Mouse (Mus musculus): Measurements from ENCODE around the gene Vasp.

Vasp gene

GRCm38 (mm10) chr7:19271238-19272172 is at the start of gene Vasp:
TSS of gene Vasp (minus strand) at chr7:19271817.
- peak; percentile 88 for DNase-seq (ENCODE audit: extremely low spot score, low spot score)

- no peak for DNase-seq (ENCODE audit: extremely low spot score, low spot score)
These were observed 49.0 kb upstream of the Vasp start for GRCm38 (mm10) chr7:19320637-19321036.

- DNase-seq (ENCODE audit: extremely low spot score, low spot score): peak; percentile 97
These were observed 48.3 kb upstream of the Vasp start for GRCm38 (mm10) chr7:19319906-19320305.

- peak; percentile 31 for DNase-seq (ENCODE audit: extremely low spot score, low spot score)
These were observed 47.8 kb upstream of the Vasp start for GRCm38 (mm10) chr7:19319458-19319857.

GRCm38 (mm10) chr7:19318676-19319075 is 47.1 kb upstream of the Vasp start:
- no peak for DNase-seq (ENCODE audit: extremely low spot score, low spot score)

- DNase-seq (ENCODE audit: extremely low spot score, low spot score): no peak
These were observed 46.6 kb upstream of the Vasp start for GRCm38 (mm10) chr7:19318201-19318600.

- no peak for DNase-seq (ENCODE audit: extremely low spot score, low spot score)
These were observed 45.0 kb upstream of the Vasp start for GRCm38 (mm10) chr7:19316451-19317161.

- no peak for DNase-seq (ENCODE audit: extremely low spot score, low spot score)
These were observed 42.4 kb upstream of the Vasp start for GRCm38 (mm10) chr7:19314033-19314432.

- no peak for DNase-seq (ENCODE audit: extremely low spot score, low spot score)
These were observed 40.4 kb upstream of the Vasp start for GRCm38 (mm10) chr7:19311991-19312390.

- DNase-seq (ENCODE audit: extremely low spot score, low spot score): peak; percentile 93
These were observed 38.4 kb upstream of the Vasp start, which contains the start of gene Fosb for GRCm38 (mm10) chr7:19309884-19310641. TSS of gene Fosb (minus strand) at chr7:19310051.

- peak; percentile 44 for DNase-seq (ENCODE audit: extremely low spot score, low spot score)
These were observed 37.8 kb upstream of the Vasp start for GRCm38 (mm10) chr7:19309278-19309883.

- DNase-seq (ENCODE audit: extremely low spot score, low spot score): peak; percentile 99
These were observed 37.0 kb upstream of the Vasp start for GRCm38 (mm10) chr7:19308454-19309277.

- DNase-seq (ENCODE audit: extremely low spot score, low spot score): no peak
These were observed 36.3 kb upstream of the Vasp start for GRCm38 (mm10) chr7:19307739-19308453.

GRCm38 (mm10) chr7:19306819-19307738 is 35.5 kb upstream of the Vasp start:
- no peak for DNase-seq (ENCODE audit: extremely low spot score, low spot score)

GRCm38 (mm10) chr7:19305796-19306765 is 34.5 kb upstream of the Vasp start:
- DNase-seq (ENCODE audit: extremely low spot score, low spot score): no peak

GRCm38 (mm10) chr7:19305413-19305735 is 33.8 kb upstream of the Vasp start:
- no peak for DNase-seq (ENCODE audit: extremely low spot score, low spot score)
